Mouse (Mus musculus) cerebral cortex, adult 2 months (tissue): Measurements from ENCODE around the gene Ulk3.

ENCODE experiments used
- WGBS: fragments of 180-500 bp; shearing (Covaris S2); methylation state at CpG from one replicate; pipeline ENCODE4 v1.1.7; 2018; 5-methylcytosine and 5-hydroxymethylcytosine counted together

Gene Ulk3

GRCm38 (mm10) chr9:57617556-57618169 lies 28.4 kb downstream of the Ulk3 start:
- WGBS = 70% methylated on average over 8 of the region's 8 CpGs

- 77% methylated on average over 8 of the region's 8 CpGs for WGBS
Observed at GRCm38 (mm10) chr9:57618854-57619253, 29.6 kb downstream of the Ulk3 start.

- WGBS = 92% methylated on average over 5 of the region's 5 CpGs
Observed at GRCm38 (mm10) chr9:57620674-57621073, 31.4 kb downstream of the Ulk3 start, which contains the start of gene Lman1l. TSS of gene Lman1l (minus strand) at chr9:57620774.

GRCm38 (mm10) chr9:57624295-57624694 lies 35.0 kb downstream of the Ulk3 start:
- WGBS = 88% methylated on average over 7 of the region's 7 CpGs

GRCm38 (mm10) chr9:57625674-57626500 lies 36.6 kb downstream of the Ulk3 start:
- WGBS = 69% methylated on average over 15 of the region's 15 CpGs

- 88% methylated on average over 17 of the region's 17 CpGs for WGBS
Observed at GRCm38 (mm10) chr9:57627191-57627590, 37.9 kb downstream of the Ulk3 start.

GRCm38 (mm10) chr9:57627892-57628291 lies 38.6 kb downstream of the Ulk3 start:
- WGBS = 94% methylated on average over 11 of the region's 11 CpGs

- WGBS = 89% methylated on average over 12 of the region's 12 CpGs
Observed at GRCm38 (mm10) chr9:57628717-57629116, 39.5 kb downstream of the Ulk3 start.

GRCm38 (mm10) chr9:57629118-57629874 lies 40.0 kb downstream of the Ulk3 start:
- WGBS = 67% methylated on average over 14 of the region's 14 CpGs

GRCm38 (mm10) chr9:57633481-57634024 lies 44.3 kb downstream of the Ulk3 start:
- WGBS = 26% methylated on average over 4 of the region's 4 CpGs

- 8% methylated on average over 3 of the region's 3 CpGs for WGBS
Observed at GRCm38 (mm10) chr9:57637272-57637671, 48.0 kb downstream of the Ulk3 start.

GRCm38 (mm10) chr9:57637741-57638322 lies 48.6 kb downstream of the Ulk3 start:
- 19% methylated on average over 6 of the region's 6 CpGs for WGBS

GRCm38 (mm10) chr9:57638651-57639459 lies 49.6 kb downstream of the Ulk3 start:
- WGBS = 49% methylated on average over 8 of the region's 8 CpGs

GRCm38 (mm10) chr9:57639661-57640328 lies 50.5 kb downstream of the Ulk3 start:
- 60% methylated on average over 5 of the region's 5 CpGs for WGBS

- 33% methylated on average over 15 of the region's 15 CpGs for WGBS
Observed at GRCm38 (mm10) chr9:57640384-57640783, 51.1 kb downstream of the Ulk3 start.

GRCm38 (mm10) chr9:57641022-57641421 lies 51.8 kb downstream of the Ulk3 start:
- 46% methylated on average over 1 of the region's 1 CpGs for WGBS

GRCm38 (mm10) chr9:57641775-57642550 lies 52.7 kb downstream of the Ulk3 start:
- 51% methylated on average over 13 of the region's 13 CpGs for WGBS

GRCm38 (mm10) chr9:57643169-57643855 lies 54.1 kb downstream of the Ulk3 start:
- 52% methylated on average over 9 of the region's 9 CpGs for WGBS

GRCm38 (mm10) chr9:57643856-57644180 lies 54.6 kb downstream of the Ulk3 start:
- 49% methylated on average over 7 of the region's 7 CpGs for WGBS
